Mouse (Mus musculus) thymus, adult 18-20 months (tissue): ENCODE results near the gene Ube2h.

Experiments used
- DNase-seq, 2 experiments: peaks; one replicate each; pipeline ENCODE4 v3.0.0; 2022; ENCODE audit warnings: mixed read lengths in 2 of 2

The Ube2h gene

DNA sequence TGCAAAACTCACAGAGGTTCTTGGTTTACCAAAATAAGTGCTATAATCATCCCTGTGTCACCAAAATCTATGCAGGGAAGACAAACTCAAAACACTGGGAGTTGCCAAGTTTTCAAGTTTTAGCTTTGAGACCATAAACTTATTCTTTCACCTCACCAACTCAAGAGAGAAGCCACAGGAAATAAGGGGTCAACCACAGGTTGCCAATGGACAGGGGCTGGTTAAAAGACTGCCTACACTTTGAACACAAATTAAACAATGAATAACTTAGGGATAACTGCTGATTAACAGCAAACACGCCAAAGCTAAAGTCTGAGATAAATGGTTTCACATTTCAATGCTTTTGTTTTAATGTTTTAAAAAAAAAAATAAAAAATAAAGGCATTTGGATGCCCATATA is 5.2 kb downstream of the Ube2h start:
- no peak for DNase-seq

DNA sequence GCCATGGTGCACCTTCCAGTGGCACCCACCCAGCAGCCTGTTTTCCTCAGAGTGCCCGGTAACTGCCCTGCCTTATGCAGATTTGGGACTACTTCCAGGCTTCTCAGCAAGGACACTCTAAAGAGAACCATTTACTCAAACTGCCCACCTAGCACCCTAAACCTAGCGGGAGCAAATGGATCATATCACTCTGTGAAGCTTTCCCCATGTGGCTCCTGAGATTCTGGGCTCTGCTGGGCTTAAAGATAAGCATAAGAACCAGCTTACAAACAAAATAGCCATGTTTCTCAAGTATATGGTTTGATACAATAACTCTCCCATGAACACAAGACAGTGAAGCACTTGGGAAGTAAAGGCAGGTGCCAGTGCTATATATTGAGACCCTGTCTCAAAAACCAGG is 11.8 kb downstream of the Ube2h start:
- DNase-seq: no peak

DNA sequence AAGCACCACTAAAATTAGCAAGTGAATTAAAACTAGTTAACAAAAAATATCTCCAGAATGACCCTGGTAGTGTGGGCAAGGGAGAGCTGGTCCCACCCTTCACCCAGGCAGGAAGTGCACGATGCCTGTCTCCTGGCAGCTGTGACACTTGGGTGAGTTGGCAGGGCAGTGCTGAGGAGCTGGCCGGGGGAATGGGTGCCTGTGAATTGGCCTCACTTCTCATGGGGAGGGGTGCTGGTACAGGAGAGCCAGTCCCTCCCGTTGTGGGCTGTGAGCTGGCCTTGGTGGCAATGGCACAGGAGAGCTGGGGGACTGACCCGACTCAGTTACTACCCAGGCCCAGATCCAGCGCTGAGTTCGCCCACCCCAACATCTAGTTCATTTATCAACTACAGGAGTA is 16.4 kb downstream of the Ube2h start:
- no peak for DNase-seq

DNA sequence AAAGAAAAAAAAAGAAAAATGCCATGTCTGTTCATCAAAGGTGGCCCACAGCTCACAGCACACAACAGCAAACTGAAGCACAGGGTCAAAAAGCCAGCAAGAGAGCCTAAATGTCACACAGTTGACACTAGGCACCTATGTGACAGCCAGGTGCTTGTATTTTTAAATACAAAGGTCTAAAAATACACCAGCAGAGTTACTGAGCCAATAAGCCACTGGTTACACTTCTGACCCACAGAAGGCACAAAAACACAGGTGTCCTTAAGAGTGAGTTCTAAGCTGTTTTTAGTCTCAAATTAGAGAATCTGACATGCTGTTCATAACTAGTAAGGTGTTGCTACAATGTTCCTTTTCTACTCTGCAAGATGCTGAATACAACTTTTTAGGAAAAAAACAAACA is 17.7 kb downstream of the Ube2h start:
- no peak for DNase-seq

DNA sequence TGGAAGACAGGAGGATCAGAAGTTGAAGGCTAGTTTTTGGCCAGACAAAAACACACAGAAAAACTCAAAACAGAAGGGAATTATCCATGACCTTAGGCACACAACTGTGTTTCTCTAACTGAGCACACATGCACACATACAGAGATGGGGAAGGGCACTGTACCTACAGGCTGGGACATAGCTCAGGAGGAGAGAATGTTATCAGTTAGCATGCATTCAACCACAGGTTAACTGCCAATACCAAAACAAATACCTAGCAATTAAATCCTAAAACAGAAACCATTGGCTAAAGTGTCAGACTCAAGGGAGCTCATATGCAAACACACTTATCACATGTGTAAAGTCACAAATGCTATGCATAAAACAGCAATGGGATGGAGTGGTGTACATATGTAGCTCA is 20.2 kb downstream of the Ube2h start:
- DNase-seq: no peak

DNA sequence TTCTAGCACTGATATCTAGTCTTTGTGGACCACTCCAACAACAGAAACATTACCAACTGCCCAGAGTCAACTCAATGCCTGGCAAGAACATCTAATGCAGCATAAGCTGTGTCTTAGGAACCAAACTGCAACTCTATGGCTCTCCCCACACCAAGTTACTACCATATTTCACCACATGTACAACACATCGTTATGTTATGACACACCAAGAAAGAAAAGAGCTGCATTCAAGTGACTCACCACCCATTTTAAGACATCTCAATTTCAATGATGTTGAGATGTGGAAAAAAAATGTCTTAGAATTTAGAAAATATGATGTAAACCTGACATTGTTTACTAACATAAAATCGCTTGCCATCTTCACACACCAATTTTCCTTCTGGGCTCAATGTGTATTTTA is 22.0 kb downstream of the Ube2h start:
- DNase-seq: no peak

DNA sequence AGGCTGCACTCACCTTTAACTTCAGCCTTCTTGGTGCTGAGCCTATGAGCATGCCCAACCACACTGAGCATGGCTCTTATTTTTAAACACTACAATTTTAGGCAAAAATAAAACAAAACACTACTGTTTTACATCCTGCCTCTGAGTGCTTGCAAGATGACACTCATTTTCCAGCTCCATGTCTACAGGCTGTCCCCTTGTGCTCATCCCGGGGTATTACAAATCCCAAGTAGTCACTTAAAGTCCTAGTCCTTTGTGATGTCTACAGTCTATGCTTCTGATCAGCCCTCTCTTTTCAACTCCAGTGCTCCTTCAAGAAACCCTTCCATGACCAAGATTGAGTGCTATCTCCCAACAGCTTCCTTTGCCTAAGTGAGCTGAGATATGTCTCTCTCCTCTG is 26.0 kb downstream of the Ube2h start:
- DNase-seq: no peak

DNA sequence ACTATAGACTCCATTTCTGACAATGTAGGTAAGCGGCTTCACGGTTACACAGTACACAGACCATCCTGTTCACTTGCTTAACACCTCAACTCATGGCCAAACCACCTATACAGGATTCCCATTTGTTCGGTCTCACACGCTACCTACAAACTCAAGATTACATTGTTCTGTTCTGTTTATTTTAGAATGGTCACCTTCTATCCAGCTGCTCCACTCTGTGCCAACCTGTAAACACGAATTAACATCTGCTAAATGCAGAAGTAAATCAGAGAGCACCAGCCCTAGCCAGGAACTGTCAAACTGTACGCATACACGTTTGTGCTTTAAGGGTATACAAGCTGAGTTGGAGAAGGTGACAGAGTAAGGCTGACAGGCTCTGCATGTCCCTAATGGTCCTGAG is 27.5 kb downstream of the Ube2h start:
- DNase-seq: no peak

DNA sequence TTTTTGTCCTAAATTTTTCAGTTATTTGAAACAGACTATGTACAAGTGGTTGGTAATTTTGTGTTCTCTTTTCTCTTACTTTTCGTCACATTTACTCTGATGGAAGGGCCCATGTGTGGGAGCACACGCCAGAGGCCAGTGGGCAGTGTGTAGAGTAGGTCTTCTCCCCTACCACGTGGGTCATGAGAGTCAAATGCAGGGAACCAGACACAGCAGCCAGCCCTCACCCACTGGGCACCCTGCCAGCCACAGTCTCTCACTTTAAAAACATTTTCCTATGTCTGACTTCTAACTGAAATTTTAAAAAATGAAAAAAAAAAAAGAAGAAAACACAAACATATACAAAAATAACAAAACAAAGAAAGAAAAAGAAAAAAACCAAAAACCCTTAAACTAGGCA is 28.0 kb downstream of the Ube2h start:
- DNase-seq: no peak

DNA sequence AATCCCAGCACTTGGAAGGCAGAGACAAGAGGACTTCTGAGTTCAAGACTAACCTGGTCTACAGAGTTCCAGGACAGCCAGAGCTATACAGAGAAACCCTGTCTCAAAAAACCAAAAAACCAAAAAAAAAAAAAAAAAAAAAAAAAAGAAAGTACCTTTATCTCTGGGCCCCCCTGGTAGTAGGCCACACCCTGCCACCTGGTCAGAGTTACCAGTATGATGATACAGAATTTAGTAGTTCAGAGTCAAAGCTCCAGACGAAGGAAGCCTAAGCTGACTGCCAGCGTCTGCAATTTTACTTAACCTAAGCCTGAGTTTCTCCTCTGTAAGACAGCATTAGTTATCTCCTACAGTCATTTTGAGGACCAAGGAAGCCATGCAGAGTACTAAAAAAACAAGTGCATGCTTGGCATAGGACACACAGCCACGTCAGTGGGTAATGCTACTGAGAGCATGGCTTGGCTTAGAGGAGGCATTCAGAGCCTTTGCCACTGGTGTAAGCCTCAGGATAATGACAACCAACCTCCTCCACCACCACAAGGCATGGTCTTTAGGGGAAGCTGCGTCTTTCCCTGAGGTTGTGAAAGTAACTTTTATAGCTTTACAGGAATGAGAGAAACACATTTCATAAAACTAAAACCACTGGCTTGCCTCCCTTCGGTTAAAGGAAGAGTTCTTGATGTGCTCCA is 29.0 kb downstream of the Ube2h start:
- DNase-seq: no peak

DNA sequence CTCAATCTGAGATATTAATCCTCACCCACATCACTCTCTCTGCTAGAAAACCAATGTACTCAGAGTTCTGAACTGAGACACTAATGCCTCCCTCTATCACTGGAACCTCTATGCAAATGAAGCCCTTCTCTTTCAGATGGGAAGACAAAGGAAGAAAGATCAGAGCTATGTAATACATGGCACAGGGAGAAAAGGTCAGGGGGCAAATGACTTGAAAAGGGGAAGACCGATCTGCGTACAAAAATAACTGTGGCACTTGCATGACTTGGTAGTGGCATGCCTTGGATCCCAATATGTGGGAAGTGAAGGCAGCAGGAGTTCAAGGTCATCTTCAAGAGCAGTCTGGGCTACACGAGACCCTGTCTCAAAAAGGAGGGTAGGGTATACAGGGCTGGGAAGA is 31.4 kb downstream of the Ube2h start:
- DNase-seq: no peak

DNA sequence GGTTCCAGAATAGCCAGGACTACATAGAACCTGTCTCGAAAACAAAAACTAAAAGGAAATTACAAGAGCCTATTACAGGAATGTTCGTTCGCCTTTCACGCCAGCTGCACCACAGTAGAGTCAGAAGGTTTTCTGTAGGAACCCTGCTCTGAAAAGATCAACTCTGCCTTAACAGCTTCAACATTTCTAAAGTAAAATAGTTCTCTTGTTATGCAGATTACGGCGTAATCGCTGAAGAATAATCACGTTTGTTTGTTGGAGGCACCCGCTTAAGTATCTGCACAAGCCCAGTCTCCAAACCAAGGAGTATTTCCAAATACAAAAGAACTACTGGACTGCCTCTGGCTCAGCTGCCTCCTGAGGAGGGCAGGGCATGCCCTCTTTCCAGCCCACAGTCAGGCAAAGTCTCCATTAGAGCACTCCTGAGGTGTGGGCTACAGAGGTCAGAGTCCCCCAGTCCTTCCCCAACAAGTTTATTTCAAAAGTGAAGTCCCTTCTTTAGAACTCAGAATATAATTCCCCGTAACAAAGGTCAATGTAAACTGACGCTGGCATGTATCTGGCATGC is 31.9 kb downstream of the Ube2h start:
- no peak for DNase-seq

DNA sequence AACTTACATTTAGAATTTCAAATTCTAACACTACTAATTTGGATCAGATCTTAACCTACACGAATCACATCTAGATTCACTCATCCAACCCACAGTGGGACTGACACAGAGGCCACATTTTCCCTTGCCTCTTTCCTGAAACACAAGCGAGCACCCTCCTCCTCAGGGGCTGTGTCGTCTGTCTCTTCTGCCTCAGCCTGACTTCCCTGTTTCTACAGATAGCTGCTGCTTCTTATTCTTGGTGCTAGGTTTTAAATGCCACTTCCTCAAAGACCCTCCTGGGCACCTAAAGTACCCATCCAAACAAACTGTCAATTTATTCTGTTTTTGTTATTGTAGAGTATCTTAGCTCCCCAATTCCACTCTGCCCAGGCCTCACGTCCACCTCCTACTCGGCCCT is 34.5 kb downstream of the Ube2h start:
- DNase-seq: no peak

DNA sequence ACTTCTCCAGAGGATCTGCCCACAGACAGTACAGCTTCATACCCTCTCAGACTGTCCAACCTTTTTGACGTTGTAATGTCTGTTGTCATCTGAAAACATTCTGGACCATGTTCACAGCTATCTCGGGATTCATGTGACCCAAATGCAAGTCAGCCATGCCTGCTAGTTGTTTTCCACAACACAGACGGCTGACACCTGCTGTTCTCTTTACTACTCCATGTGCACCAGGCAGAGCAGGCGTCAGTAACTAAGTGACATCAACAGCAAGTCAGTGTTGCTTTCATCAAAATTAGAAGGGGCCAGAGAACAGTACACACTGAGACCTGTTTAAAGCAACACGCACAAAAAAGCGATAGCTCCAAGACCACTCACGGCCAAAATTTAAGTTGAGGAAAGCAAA is 36.9 kb downstream of the Ube2h start:
- DNase-seq: no peak

DNA sequence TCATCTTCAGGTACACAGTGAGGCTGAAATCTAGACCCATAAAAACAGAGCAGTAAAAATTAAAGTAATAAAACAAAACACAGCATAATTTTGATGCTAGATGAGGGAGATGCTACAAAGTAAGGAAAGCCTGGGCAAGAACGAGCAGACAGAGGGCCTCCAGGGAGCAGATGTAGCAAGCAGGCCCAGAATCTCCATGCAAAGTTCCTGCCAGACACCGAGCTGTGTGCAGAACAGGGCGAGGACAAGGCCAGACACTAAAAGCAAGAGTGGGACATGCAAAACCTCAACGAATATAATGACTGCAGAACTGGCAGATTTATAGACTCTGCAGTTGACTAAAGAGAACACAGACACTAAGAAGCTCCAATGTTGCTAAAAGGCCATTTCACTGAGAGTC is 38.9 kb downstream of the Ube2h start:
- DNase-seq: no peak

DNA sequence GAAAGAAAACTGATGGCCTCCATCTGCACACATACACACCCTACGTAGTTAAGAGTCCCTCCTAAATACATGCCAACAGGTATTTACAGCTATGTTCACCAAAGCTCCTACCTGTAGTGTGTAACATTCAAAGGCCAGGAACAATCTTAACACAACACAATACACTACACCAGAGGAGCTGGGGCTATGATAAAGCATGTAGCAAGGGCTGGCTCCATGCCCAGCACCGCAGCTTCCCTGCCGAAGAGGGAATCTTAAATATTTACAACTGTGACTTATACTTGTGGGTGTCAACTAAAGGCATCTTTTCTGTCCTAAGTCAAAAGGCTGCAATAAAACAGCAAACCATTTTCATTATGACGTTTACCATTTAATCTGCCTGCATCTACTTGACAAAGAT is 41.3 kb downstream of the Ube2h start:
- DNase-seq: no peak

DNA sequence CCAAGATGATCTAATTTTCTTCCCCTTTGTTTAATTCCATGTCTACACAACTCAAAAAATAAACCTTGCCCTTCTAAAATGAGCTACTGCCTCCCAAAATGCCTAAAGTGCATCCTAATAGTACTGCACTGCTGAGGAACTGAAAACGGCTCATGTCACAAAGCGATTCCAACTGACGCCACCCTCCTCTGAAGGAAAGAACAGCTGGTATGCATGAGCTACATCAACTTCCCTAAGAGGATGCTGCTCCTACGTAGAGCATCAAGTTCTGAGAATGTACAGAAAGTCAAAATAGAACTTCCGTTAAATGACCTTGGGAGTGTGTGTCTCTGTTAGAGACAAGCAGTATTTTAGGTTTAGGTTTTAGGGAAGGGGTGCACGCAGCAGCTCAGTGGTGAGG is 45.1 kb downstream of the Ube2h start:
- no peak for DNase-seq

DNA sequence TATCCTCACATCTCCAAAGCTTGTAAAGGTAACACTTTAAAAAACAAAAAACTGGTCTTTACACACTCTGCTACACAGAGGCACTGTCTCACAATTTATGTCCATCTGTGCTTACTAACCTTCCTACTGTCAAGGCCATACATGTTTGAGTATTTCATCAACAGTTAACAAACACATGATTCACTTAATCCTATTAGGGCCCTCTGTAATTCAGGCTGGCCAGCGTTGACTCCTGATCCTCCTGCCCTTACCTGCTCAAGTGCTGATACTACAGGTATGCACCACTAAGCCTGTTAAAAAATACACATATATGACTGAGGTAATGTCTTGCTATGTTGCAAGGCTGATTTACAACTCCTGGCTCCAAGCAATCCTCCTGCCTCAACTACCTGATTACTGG is 46.4 kb downstream of the Ube2h start:
- no peak for DNase-seq

DNA sequence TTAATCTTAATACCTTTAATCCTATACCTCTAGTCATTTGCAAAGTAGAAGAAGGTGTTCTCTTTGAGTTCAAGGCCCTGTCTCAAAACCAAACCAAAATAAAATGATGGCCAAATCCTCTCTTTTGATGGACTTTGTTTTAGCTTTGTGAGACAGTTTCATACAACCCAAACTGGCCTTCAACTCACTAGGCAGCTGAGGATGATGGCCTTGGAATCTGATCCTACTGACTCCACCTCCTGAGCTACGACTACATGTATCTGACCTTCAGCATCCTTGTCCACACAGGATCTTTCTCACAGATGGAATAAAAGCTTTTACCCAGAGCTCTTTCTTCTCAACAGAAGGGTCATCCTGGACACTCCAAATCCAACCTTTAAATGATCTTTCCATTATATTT is 48.5 kb downstream of the Ube2h start:
- DNase-seq: no peak

DNA sequence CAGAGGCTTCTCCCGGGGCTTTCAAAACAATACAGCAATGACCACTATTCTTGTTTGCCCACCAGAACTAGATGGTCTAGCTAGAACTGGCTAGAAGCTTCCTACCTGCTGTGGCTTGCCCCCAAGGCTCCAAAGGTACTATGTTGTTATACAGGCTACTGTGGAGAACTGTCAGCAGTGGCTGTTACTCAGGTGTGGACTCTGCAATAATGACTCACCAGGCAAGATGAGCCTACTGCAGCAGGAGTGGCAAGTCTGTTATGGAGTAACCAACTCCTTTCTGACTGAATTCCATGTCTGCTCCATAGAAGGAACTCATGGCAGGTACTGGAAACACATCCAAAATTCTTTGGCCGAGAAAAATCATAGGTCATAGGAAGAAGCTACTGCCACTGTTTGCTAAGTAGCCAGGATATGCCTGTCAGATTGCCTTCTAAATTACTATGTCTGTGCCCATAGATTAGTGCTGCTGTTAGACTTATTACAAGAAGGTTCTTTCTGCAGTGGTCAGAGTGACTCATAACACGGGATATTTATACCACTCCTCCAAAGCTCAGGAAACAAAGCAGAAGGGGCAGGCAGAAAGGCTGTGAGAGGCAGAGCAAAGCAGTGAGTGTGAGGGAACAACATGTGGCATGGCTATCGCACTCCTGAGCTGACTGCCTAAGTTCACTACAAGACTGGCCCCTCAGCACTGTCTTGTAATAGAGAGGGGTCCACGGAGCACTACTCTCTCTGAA is 51.9 kb downstream of the Ube2h start:
- no peak for DNase-seq

DNA sequence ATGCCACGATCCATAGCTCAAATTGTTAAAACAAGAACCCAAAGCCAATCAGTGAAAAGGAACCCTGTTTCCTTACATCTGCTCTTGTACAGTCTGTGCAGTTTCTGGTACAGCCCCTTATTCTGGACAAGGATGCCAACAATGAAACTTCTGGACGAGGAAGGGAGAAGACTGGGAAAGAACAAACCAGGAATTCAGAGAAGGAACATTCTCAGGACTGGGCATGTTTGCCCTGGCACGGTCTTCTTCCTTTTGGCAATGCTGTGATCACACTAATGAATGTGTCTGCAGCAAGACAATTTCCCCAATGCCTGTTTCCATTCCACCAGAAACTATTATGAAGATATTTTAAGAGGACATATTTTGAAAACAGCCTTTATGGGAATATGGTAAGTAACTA is 55.6 kb downstream of the Ube2h start:
- no peak for DNase-seq

DNA sequence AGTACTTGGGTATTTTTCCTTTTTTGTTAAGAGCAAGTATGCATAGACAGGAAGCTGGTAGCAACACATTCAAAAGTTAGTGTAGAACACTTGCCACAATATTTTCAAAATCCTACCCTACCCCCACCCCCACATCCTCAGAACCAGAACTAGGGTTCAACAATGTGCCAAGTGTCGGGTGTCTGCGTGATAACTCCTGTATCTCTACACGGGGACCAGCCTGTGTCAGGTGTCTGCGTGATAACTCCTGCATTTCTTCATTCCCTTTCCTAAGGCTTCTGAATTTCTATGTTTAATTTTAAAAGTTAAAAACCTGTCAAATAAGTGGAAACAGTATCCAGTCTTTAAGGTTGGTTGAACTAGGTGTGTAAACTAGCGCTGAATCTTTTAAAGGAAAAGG is 58.4 kb downstream of the Ube2h start:
- DNase-seq: no peak

DNA sequence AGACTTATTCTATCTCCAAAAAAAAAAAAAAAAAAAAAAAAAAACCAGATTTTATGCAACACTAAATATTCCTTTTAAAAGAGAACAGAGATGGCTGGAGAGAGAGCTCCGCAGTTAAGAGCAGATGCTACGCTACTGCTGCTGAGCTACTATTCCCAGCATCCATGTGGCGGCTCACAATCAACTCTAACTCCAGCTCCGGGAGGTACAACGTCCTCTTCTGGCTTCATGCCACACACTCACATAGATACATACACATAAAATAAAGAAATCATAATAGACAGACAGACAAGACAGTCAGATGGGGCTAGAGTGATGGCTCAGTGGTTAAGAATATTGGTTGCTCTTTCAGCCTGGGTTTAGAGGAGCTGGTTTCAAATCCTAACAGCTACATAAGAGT is 58.9 kb downstream of the Ube2h start:
- DNase-seq: no peak

DNA sequence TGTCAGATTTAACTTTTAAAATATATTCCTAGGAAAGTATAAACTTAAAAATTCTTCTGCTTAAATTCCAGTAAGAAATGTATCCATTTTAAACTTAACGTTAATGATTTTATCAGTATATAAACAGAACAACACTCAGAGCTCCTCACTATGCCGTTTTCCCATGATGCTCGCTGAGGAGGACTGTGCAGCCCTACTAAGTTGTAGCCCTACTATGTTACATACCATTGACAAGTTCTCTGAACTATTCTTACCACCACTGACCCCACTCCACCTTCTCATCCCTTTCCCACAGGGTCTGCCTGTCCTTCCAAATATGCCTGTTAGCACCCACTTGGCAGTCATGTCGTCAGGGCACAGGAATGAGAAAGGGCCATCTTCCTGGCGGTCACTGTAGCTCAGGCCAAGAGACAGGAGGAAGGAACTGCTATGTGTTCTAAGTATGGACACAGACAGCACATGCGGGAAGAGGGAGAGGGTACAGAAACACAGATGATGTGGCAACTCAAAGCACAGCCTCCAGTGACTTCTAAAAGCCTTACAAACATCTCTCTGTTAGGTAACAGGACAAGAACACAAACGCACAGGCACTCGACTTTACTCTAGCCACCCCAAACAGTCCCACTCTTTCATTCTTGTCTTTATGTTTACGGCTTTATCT is 60.9 kb downstream of the Ube2h start:
- no peak for DNase-seq
